Mouse (Mus musculus) heart, postnatal 10 days (tissue): ENCODE results near the gene Gm17190. TPM values are rescaled to one million over a fixed set of nuclear protein-coding genes. Genes with fewer than 3 reads are reported as not detected.

Experiments
- total RNA-seq, 2 experiments: library from RNA; stranded (reverse); gene quantifications; 2 replicates each; pipeline ENCODE4 v1.2.3; 2021

Gm17190 gene
- total RNA-seq, 2 experiments from 2014 or later, result not detected

Other genes starting within 250 kb of the Gm17190 start
- 1 to 10 TPM; 2.3 to 3.1 TPM for gene Iqgap2, start 190.1 kb upstream of the Gm17190 start, total RNA-seq
- gene Gm20075, start 678 bp upstream of the Gm17190 start, total RNA-seq, result 10 to 100 TPM; 17.4 to 20.7 TPM
- under 1 TPM; 0.17 to 0.20 TPM for gene Sv2c, start 50.5 kb downstream of the Gm17190 start, total RNA-seq